Mouse (Mus musculus) left cerebral cortex, adult 11 months (tissue): Measurements from ENCODE around the gene Fam69b.

Source experiments
- DNase-seq: peaks from one replicate; pipeline ENCODE4 v3.0.0; 2022; ENCODE audit warnings: low spot score

Gene Fam69b

GRCm38 (mm10) chr2:26626081-26626480, 2.2 kb upstream of the Fam69b start:
- no peak for DNase-seq

- DNase-seq = no peak
Observed at GRCm38 (mm10) chr2:26628792-26629437, 658 bp downstream of the Fam69b start.

- no peak for DNase-seq
Observed at GRCm38 (mm10) chr2:26632541-26633395, 4.5 kb downstream of the Fam69b start.

GRCm38 (mm10) chr2:26633953-26634530, 5.8 kb downstream of the Fam69b start:
- DNase-seq = no peak

- DNase-seq = no peak
Observed at GRCm38 (mm10) chr2:26634629-26635488, 6.6 kb downstream of the Fam69b start.

- no peak for DNase-seq
Observed at GRCm38 (mm10) chr2:26635489-26636324, 7.5 kb downstream of the Fam69b start.

- no peak for DNase-seq
Observed at GRCm38 (mm10) chr2:26636325-26636635, 8.0 kb downstream of the Fam69b start.

GRCm38 (mm10) chr2:26637316-26637932, 9.2 kb downstream of the Fam69b start:
- DNase-seq = no peak

- DNase-seq = no peak
Observed at GRCm38 (mm10) chr2:26638039-26638438, 9.8 kb downstream of the Fam69b start.

GRCm38 (mm10) chr2:26638572-26638971, 10.3 kb downstream of the Fam69b start:
- no peak for DNase-seq

- DNase-seq = no peak
Observed at GRCm38 (mm10) chr2:26639083-26639482, 10.8 kb downstream of the Fam69b start.

- DNase-seq = peak; percentile 92
Observed at GRCm38 (mm10) chr2:26639838-26640830, 11.9 kb downstream of the Fam69b start.

- no peak for DNase-seq
Observed at GRCm38 (mm10) chr2:26641006-26641647, 12.9 kb downstream of the Fam69b start.

GRCm38 (mm10) chr2:26643942-26644341, 15.7 kb downstream of the Fam69b start:
- no peak for DNase-seq

GRCm38 (mm10) chr2:26646643-26647293, 18.5 kb downstream of the Fam69b start:
- no peak for DNase-seq

GRCm38 (mm10) chr2:26654687-26655086, 26.4 kb downstream of the Fam69b start:
- DNase-seq = no peak

GRCm38 (mm10) chr2:26657426-26657825, 29.2 kb downstream of the Fam69b start:
- DNase-seq = no peak

GRCm38 (mm10) chr2:26661143-26661752, 33.0 kb downstream of the Fam69b start:
- no peak for DNase-seq
